Comparison of ENCODE assay signal across 17 mouse cellular contexts in genomic region chr1:132151908-132152307, GRCm38 (mm10). TPM values are rescaled to one million over a fixed set of nuclear protein-coding genes. Genes with fewer than 3 reads are reported as not detected.
A peak's percentile ranks its signal among the peaks of the same experiment; 100 is the strongest.
DNase-seq lines count a peak whose midpoint lies in the region; ATAC-seq and TF ChIP-seq lines count a peak whose summit lies in the region.
"Had no signal": no experiment of that assay in that cellular context is flagged by ENCODE, and none has a peak within 500 bp of the region (broad histone marks: within the 10 kb centered on the region; RNA-seq: fewer than 3 reads in every experiment).

No protein-coding gene starts in this region.

- H3K4me3 ChIP-seq in liver, adult 2 months (ENCODE audit: insufficient read depth, low read depth, low read length): no peak overlapping the region
- no peak overlapping the region for H3K4me3 ChIP-seq in liver, postnatal 0 days (ENCODE audit: low read depth, low read length)
- no peak overlapping the region for H3K4me3 ChIP-seq in CH12.LX (replicated peaks in 1 of 3; ENCODE audit: low read depth in 2 of 3, low read length in 2 of 3, poor library complexity in 1 of 3)
- H3K4me3 ChIP-seq in embryonic facial prominence, embryonic 10.5 days: no peak overlapping the region
- H3K4me3 ChIP-seq in stomach, embryonic 16.5 days (replicated peaks; ENCODE audit: low read length): no peak overlapping the region

- no peak for TF ChIP-seq RAD21 in CH12.LX (IDR thresholded peaks at IDR 0.05; ENCODE audit: low read depth, low read length)

- no peak for ATAC-seq in liver, postnatal 0 days
- peak; percentile 9; the same call in 1 of the 2 replicates for ATAC-seq in stomach, embryonic 16.5 days (ENCODE audit: insufficient read depth, low FRiP score)

- WGBS in liver, adult 2 months: 55% methylated on average over 2 of the region's 2 CpGs
- 50% methylated on average over 2 of the region's 2 CpGs for WGBS in liver, postnatal 0 days (ENCODE audit: insufficient replicate concordance)
- 64% methylated on average over 2 of the region's 2 CpGs for WGBS in embryonic facial prominence, embryonic 10.5 days
- 50% methylated on average over 2 of the region's 2 CpGs for WGBS in stomach, embryonic 16.5 days

- H3K9me3 ChIP-seq in liver, postnatal 0 days (ENCODE audit: low read length): no peaks in the 10 kb centered on the region
- H3K9me3 ChIP-seq in CH12.LX (replicated peaks; ENCODE audit: low read length): no peaks in the 10 kb centered on the region
- no peaks in the 10 kb centered on the region for H3K9me3 ChIP-seq in embryonic facial prominence, embryonic 10.5 days
- no peaks in the 10 kb centered on the region for H3K9me3 ChIP-seq in stomach, embryonic 16.5 days (replicated peaks; ENCODE audit: control insufficient read depth, low read length)

- H3K79me2 ChIP-seq in liver, adult 2 months (ENCODE audit: control insufficient read depth, insufficient read depth, low read length): no peaks in the 10 kb centered on the region
- no peaks in the 10 kb centered on the region for H3K79me2 ChIP-seq in CH12.LX (replicated peaks; ENCODE audit: control insufficient read depth, extremely low read depth, insufficient read depth, poor library complexity, severe bottlenecking)

- no peaks in the 10 kb centered on the region for H3K4me1 ChIP-seq in liver, adult 2 months (ENCODE audit: control insufficient read depth, insufficient read depth, low read length)
- peaks cover 7% of the 10 kb centered on the region for H3K4me1 ChIP-seq in liver, postnatal 0 days (ENCODE audit: insufficient read depth)
- H3K4me1 ChIP-seq in CH12.LX (ENCODE audit: control insufficient read depth in 1 of 2, insufficient read depth in 2 of 2): peaks cover 11 to 37% of the 10 kb centered on the region in 2 experiments
- H3K4me1 ChIP-seq in embryonic facial prominence, embryonic 10.5 days: peaks cover 26% of the 10 kb centered on the region
- H3K4me1 ChIP-seq in stomach, embryonic 16.5 days (ENCODE audit: control insufficient read depth, insufficient read depth, low read length): no peaks in the 10 kb centered on the region

- no peak overlapping the region for H3K27ac ChIP-seq in liver, adult 2 months (replicated peaks; ENCODE audit: insufficient read depth, low read depth, low read length)
- no peak overlapping the region for H3K27ac ChIP-seq in liver, postnatal 0 days (ENCODE audit: low read depth)
- H3K27ac ChIP-seq in CH12.LX (ENCODE audit: insufficient read depth, low read depth): no peak overlapping the region
- peak overlapping the region; percentile 30; the same call in 1 of the 2 replicates for H3K27ac ChIP-seq in embryonic facial prominence, embryonic 10.5 days (replicated peaks)
- no peak overlapping the region for H3K27ac ChIP-seq in stomach, embryonic 16.5 days (ENCODE audit: low read length)

- H3K4me2 ChIP-seq in liver, postnatal 0 days (ENCODE audit: low read depth, low read length): no peak overlapping the region
- H3K4me2 ChIP-seq in CH12.LX (ENCODE audit: insufficient read depth, low read depth, poor library complexity, severe bottlenecking): no peak overlapping the region
- H3K4me2 ChIP-seq in stomach, embryonic 16.5 days (ENCODE audit: low read depth, low read length): no peak overlapping the region
- H3K4me2 ChIP-seq: liver, embryonic 11.5 days; midbrain, embryonic 11.5 days had no signal

- H3K9ac ChIP-seq in liver, adult 2 months (ENCODE audit: low read depth, low read length): no peak overlapping the region
- H3K9ac ChIP-seq in liver, postnatal 0 days (replicated peaks): no peak overlapping the region
- H3K9ac ChIP-seq in CH12.LX (ENCODE audit: insufficient read depth, low read depth): no peak overlapping the region
- H3K9ac ChIP-seq in stomach, embryonic 16.5 days (ENCODE audit: low read length): no peak overlapping the region

- no peaks in the 10 kb centered on the region for H3K36me3 ChIP-seq in liver, adult 2 months (ENCODE audit: control insufficient read depth, insufficient read depth, low read length)
- H3K36me3 ChIP-seq in liver, postnatal 0 days (replicated peaks; ENCODE audit: insufficient read depth, low read length): no peaks in the 10 kb centered on the region
- no peaks in the 10 kb centered on the region for H3K36me3 ChIP-seq in CH12.LX (replicated peaks in 1 of 2; ENCODE audit: control insufficient read depth in 1 of 2, insufficient read depth in 1 of 2, low read length in 1 of 2)
- no peaks in the 10 kb centered on the region for H3K36me3 ChIP-seq in embryonic facial prominence, embryonic 10.5 days (replicated peaks)
- H3K36me3 ChIP-seq in stomach, embryonic 16.5 days (ENCODE audit: control insufficient read depth, insufficient read depth, low read length): no peaks in the 10 kb centered on the region

- H3K27me3 ChIP-seq in liver, adult 2 months (ENCODE audit: control insufficient read depth, insufficient read depth, low read length): no peaks in the 10 kb centered on the region
- H3K27me3 ChIP-seq in liver, postnatal 0 days (ENCODE audit: insufficient read depth, low read length): no peaks in the 10 kb centered on the region
- peaks cover 17% of the 10 kb centered on the region for H3K27me3 ChIP-seq in CH12.LX (replicated peaks)
- H3K27me3 ChIP-seq in embryonic facial prominence, embryonic 10.5 days (replicated peaks; ENCODE audit: low read depth, poor library complexity, severe bottlenecking): peaks cover 22% of the 10 kb centered on the region
- H3K27me3 ChIP-seq in stomach, embryonic 16.5 days (ENCODE audit: control insufficient read depth, insufficient read depth, low read length): no peaks in the 10 kb centered on the region

- TF ChIP-seq CTCF in liver, adult 2 months (IDR thresholded peaks at IDR 0.05; ENCODE audit: low read depth, low read length): no peak
- no peak for TF ChIP-seq CTCF in liver, postnatal 0 days (IDR thresholded peaks at IDR 0.05; ENCODE audit: low read depth)
- TF ChIP-seq CTCF in CH12.LX (conservative IDR thresholded peaks at IDR 0.05 in 1 of 2, IDR thresholded peaks at IDR 0.05 in 1 of 2; ENCODE audit: low read depth in 2 of 2, low read length in 2 of 2): no peak

- in situ Hi-C loops in CH12.LX (cut with MboI; ENCODE audit: low pct_ligation_motif_present, low pct_unique_long_range_greater_than_20kb, low sequenced_read_pairs): no loop called here

- no peak for TF ChIP-seq EP300 in liver, postnatal 0 days (IDR thresholded peaks at IDR 0.05; ENCODE audit: low read depth)
- TF ChIP-seq EP300 in CH12.LX (IDR thresholded peaks at IDR 0.05; ENCODE audit: low read length): no peak

- no peak for TF ChIP-seq POLR2A in liver, adult 2 months (IDR thresholded peaks at IDR 0.05; ENCODE audit: extremely low read depth, insufficient read depth, low read length)
- no peak for TF ChIP-seq POLR2A in CH12.LX (IDR thresholded peaks at IDR 0.05; ENCODE audit: low read depth, low read length)

- intact Hi-C loops in left cerebral cortex, postnatal 10 days (cut with DNase I): loop anchor here (10.0 kb wide), 1 partner anchor 203 kb away; no protein-coding TSS in a partner anchor

- peak; percentile 90 for DNase-seq in liver, adult 2 months (ENCODE audit: extremely low read depth, low read depth, low spot score)
- no peak for DNase-seq in liver, postnatal 0 days
- DNase-seq in CH12.LX (ENCODE audit: extremely low read depth): no peak
- no peak for DNase-seq in embryonic facial prominence, embryonic 10.5 days (ENCODE audit: low spot score)
- no peak for DNase-seq in frontal cortex, adult 2 months (ENCODE audit: extremely low spot score in 1 of 2, low spot score in 1 of 2)
- no peak for DNase-seq in left cerebral cortex, postnatal 10 days (ENCODE audit: extremely low spot score in 1 of 2, low spot score in 2 of 2)
- DNase-seq: adrenal gland, adult 8-10 months; cerebellum, adult 8-10 months; gastrocnemius, postnatal 36 days; heart, postnatal 14 days; kidney, postnatal 36 days; lung, postnatal 36 days; right cerebral cortex, adult 18-20 months; thymus, adult 18-20 months had no signal

- dilution Hi-C loops in CH12.LX (cut with MboI; ENCODE audit: extremely low pct_ligation_motif_present, extremely low pct_unique_long_range_greater_than_20kb, low sequenced_read_pairs): no loop called here

RNA-seq across cellular contexts. Expression of gene Cdk18, which starts 12.4 kb away (rescaled TPM):
- total RNA-seq in liver, adult 2 months (2014; rRNA removed): 4.7 and 5.3 TPM in 2 replicates
- polyA plus RNA-seq in liver, adult 2 months (2012; rRNA removed): 29.2 and 33.2 TPM in 2 replicates
- polyA plus RNA-seq in liver, postnatal 0 days (2015; fragmentation: Nextera tagmentation; extraction: Ambion mirVana): 3.5 and 4.5 TPM in 2 replicates
- total RNA-seq in CH12.LX (2012; rRNA removed) (1.0 and 2.5 TPM in 2 replicates), CH12.LX (2014; rRNA removed) (0.32 TPM in 1 of 2 replicates, not detected in the other)
- 1.1 and 1.3 TPM in 2 replicates for polyA plus RNA-seq in CH12.LX (2012; ENCODE audit: insufficient read length, low read depth)
- 2.3 and 3.2 TPM in 2 replicates for polyA plus RNA-seq in embryonic facial prominence, embryonic 10.5 days (2016; fragmentation: Nextera tagmentation; extraction: Ambion mirVana)
- 6.9 and 7.4 TPM in 2 replicates for polyA plus RNA-seq in stomach, embryonic 16.5 days (2015; fragmentation: Nextera tagmentation; extraction: Ambion mirVana)
- 28.8 and 43.4 TPM in 2 replicates for polyA plus RNA-seq in frontal cortex, adult 2 months (2012; rRNA removed)
- total RNA-seq in left cerebral cortex, postnatal 10 days (2021): 10 to 100 TPM; 17.6 to 19.9 TPM

RNA-seq across cellular contexts. Expression of gene Lemd1, which starts 39.3 kb away (rescaled TPM):
- total RNA-seq in liver, adult 2 months (2014; rRNA removed): not detected in 2 replicates
- polyA plus RNA-seq in liver, adult 2 months (2012; rRNA removed): not detected in 2 replicates
- polyA plus RNA-seq in liver, postnatal 0 days (2015; fragmentation: Nextera tagmentation; extraction: Ambion mirVana): not detected in 2 replicates
- total RNA-seq in CH12.LX (2012; rRNA removed) (not detected in 2 replicates), CH12.LX (2014; rRNA removed) (not detected in 2 replicates)
- not detected in 2 replicates for polyA plus RNA-seq in CH12.LX (2012; ENCODE audit: insufficient read length, low read depth)
- polyA plus RNA-seq in embryonic facial prominence, embryonic 10.5 days (2016; fragmentation: Nextera tagmentation; extraction: Ambion mirVana): 1.9 and 2.0 TPM in 2 replicates
- 0.49 and 0.61 TPM in 2 replicates for polyA plus RNA-seq in stomach, embryonic 16.5 days (2015; fragmentation: Nextera tagmentation; extraction: Ambion mirVana)
- polyA plus RNA-seq in frontal cortex, adult 2 months (2012; rRNA removed): 9.6 and 10.7 TPM in 2 replicates
- total RNA-seq in left cerebral cortex, postnatal 10 days (2021): 1 to 10 TPM; 4.4 to 5.2 TPM
- total RNA-seq: gastrocnemius, postnatal 36 days; heart, postnatal 14 days had no signal

RNA-seq across cellular contexts. Expression of gene AC124108.1, which starts 39.3 kb away (rescaled TPM):
- not detected in 2 replicates for total RNA-seq in liver, adult 2 months (2014; rRNA removed)
- polyA plus RNA-seq in liver, adult 2 months (2012; rRNA removed): not detected in 2 replicates
- not detected in 2 replicates for polyA plus RNA-seq in liver, postnatal 0 days (2015; fragmentation: Nextera tagmentation; extraction: Ambion mirVana)
- total RNA-seq in CH12.LX (2012; rRNA removed) (not detected in 2 replicates), CH12.LX (2014; rRNA removed) (not detected in 2 replicates)
- not detected in 2 replicates for polyA plus RNA-seq in CH12.LX (2012; ENCODE audit: insufficient read length, low read depth)
- polyA plus RNA-seq in embryonic facial prominence, embryonic 10.5 days (2016; fragmentation: Nextera tagmentation; extraction: Ambion mirVana): 1.00 and 1.4 TPM in 2 replicates
- polyA plus RNA-seq in stomach, embryonic 16.5 days (2015; fragmentation: Nextera tagmentation; extraction: Ambion mirVana): 0.14 and 0.35 TPM in 2 replicates
- 6.4 and 6.8 TPM in 2 replicates for polyA plus RNA-seq in frontal cortex, adult 2 months (2012; rRNA removed)
- total RNA-seq in left cerebral cortex, postnatal 10 days (2021): 1 to 10 TPM; 3.2 TPM
- total RNA-seq: gastrocnemius, postnatal 36 days; heart, postnatal 14 days had no signal
